Mouse (Mus musculus) telencephalon, adult 2 months (tissue): ENCODE measurements around the gene Epb41l4b.

Experiments
- DNase-seq: peaks from one replicate; pipeline ENCODE4 v3.0.0-alpha.2; 2011; ENCODE audit warnings: low read depth, low spot score

Gene Epb41l4b

GRCm38 (mm10) chr4:57016366-57017171 is 126.7 kb downstream of the Epb41l4b start:
- no peak for DNase-seq

DNA sequence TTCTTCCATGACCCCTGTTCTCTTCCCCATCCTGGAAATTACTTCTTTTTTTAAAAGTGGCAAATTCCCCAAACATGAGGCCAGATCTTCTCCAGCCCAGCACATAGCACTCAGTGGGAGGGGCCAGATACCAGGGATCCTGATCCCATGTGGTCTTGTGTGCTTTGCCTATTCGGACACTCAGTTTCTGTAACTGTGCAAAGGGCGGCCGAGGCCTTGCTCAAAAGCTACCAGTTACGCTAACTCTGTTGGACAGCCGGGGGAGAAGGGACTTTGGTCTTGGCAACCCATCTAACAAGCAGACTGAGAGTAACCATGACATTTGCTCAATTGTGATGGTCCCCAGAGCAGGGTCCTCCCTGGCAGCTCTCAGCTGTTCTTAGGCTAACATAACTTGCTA is 128.2 kb downstream of the Epb41l4b start:
- DNase-seq = no peak

- no peak for DNase-seq
These were observed 131.7 kb downstream of the Epb41l4b start for GRCm38 (mm10) chr4:57011454-57012046.

- DNase-seq = no peak
These were observed 132.3 kb downstream of the Epb41l4b start for GRCm38 (mm10) chr4:57010919-57011318.

DNA sequence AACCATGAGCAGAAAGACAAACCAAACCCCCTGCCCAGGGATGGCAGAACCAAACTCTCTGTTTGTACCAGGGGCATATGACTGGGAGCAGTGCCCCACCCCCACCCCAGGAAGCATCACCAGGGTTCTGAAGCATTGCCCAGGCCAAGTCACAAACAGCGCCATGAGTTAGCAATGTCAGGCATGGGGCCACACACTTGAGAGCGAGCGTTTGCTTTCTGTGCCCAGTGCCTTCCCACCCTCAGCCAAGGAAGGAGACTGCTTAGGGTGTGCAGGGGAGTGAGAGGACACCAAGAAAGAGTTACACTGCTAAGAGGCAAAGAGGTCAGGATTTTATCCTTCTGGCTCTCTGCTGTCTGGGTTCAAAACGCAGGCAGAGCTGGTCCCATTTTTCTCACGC is 132.8 kb downstream of the Epb41l4b start:
- no peak for DNase-seq

- DNase-seq = no peak
These were observed 135.5 kb downstream of the Epb41l4b start for GRCm38 (mm10) chr4:57007717-57008116.

DNA sequence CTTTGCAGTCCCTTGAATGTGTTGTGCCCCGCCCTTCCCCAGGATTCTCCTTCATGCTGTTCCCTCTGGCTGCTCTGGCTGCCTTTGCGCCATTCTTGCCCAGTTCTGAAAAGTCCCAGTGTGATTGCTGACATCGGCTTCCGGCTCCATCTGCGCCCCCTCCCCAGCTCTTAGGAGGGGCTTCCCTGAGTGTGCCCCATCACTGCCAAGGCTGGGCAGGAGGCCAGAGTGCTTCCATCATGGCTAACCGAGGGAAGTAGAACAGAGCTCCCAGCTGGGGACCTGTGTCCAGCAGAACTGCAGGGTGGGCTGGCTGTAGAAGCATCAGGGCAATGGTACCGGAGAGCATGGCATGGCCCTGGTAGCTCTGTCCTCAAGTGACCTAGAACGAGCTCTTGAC is 138.2 kb downstream of the Epb41l4b start:
- DNase-seq = no peak

DNA sequence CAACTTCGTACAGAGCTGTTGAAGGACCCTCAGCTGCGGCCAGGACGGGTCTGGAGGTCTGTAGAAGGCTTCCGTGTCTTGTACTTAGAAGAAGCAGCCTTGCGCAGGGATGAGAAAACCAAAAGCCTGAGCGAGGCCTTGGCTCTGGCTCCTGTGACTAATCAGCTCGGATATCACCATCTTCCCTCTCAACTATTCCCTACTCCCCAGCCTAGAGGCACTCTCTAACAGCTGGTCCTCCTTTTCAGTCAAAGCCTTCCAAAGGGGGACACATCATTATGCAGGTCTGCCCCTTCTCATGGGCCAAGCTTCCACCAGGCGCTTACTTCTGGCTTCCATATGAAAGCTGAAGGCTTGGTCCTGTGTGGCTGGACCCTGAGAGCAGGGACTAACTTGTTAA is 139.4 kb downstream of the Epb41l4b start:
- no peak for DNase-seq

GRCm38 (mm10) chr4:57002751-57003150 is 140.5 kb downstream of the Epb41l4b start:
- no peak for DNase-seq

DNA sequence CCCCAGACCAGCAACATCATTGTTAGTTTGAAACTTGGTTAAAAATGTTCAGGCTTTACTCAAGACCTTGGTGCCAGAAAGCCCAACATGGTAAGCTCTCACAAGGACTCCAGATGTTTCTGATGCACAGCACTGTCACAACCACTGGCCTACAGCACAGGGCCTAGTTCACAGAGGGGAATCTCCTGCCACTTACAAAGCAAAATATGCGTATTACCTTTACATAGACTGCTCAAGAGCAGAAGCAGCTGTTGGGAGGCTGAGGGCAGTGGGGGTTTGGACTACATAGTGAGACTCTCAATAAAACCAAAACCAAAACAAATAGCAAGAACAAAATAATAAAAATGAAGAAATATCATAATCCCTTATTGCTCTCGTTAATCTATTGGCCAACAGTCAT is 141.8 kb downstream of the Epb41l4b start:
- no peak for DNase-seq

DNA sequence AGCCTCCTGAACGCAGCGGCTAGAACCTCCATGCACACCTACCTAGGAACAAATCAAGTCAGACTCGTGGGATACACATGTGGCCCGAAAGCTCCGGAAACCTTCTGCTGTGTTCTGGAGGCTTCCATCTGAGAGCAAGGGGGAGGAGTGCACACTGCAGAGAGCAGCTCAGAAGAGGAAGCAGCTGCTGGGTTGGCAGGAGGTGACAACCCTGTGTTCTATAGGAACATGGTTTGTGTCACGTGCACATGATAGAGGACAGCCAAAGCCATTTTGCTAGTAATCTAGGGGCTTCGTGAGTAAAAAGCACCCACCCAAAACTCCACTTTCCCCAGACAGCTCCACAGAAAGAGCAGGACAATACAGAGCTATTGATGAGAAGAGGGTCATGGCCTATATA is 149.9 kb downstream of the Epb41l4b start:
- DNase-seq = no peak

DNA sequence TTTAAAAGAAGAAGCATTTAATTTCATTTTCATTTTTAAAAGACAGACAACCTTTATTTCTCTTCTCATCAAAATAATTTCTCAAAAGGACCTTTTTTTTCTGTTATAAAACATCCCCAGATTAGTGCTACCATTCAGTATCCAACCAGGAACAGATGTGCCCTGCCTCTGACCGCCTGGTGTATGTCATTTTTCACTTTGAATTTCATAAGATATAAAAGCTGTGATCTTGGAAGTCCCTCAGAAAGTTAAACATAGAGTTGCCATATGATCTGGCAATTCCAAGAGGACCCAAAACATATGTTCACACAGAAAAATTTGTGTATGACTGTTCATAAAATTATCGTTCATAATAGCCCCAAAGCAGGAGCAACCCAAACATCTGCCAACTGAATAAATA is 151.3 kb downstream of the Epb41l4b start:
- DNase-seq = no peak

DNA sequence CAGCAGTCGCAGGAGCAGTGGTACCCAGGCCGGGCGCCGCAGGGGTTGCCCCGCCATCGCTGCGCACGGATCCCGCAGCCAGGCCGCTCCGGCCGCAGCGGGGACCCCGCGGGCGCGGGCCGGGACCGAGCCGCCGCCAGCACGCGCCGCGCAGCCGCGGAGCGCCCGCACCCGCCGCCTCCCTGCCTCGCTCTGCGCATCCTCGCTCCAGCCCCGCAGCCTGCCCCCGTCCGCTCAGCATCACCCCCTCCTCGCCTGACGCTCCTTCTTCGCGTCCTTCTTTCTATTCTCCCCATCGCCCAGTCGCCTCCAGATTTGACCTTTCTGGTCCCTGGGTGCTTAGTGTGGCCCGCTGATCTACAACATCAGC is 153.0 kb downstream of the Epb41l4b start, which contains the start of gene Frrs1l:
Gene Frrs1l, minus strand, starts transcription at position 177 of the 370 bp plus-strand sequence.
- no peak for DNase-seq

DNA sequence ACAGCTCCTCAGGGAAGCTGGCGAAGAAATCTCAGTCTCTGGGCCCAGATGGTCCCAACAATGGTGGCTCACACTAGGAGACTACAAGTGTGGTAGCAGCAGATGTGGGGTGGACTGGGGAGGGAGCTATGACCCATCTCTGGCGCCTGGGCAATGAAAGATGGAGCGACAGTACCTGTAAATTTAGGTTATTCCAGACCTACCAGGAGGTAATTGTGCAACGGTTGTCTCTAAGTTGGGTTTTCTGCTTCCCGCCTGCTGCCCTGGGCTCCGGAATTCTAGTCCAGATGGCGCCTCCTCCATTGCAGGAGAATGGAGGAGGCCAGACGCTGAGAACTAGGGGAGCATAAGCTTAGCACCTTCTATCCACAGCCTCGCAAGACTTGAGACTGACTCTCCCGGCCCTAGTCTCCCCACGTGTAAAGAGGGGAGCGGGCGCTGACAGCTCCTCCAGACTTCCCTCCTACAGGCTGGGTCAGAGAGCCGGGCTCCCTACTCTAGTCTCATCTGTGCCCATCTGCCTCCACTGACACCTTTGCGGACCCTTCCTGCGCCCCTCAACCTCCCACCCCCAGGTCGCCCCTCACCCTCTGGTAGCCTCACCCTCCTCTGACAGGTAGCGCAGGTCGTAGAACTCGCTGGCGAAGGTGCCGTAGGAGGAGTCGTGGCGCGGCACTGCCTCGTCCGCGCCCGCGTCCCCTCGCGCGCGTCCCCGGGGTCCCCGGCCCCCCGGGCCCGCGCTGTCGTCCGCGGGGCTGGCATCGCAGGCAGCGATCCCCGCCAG is 153.6 kb downstream of the Epb41l4b start:
- peak; percentile 74 for DNase-seq

DNA sequence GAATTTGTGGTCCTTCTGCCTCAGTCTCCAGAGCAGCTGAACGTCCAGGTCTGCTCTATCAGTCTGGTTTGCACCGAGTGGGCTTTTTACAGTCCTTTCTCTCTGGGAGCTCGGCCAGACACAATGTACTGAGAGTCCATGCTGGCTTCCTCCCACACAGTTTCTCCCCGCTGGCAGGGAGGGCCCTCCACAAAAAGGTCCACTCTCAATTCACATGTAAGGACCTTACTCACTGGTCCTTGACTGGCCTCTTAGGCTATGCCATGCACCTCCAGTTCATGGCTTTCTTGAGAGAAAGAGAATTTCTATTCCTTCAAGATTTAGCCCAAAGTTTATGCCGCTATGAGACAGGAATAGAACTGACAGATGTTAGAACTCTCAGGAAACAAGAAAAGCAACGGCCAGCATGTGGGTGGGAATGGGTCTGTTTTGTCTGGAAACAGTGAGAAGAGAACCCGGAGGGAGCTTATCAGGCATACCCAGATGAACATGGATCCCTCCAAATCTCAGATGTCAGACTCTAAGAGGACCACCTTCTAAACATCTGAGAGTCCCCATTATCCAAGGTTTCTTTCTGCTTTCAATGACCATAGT is 177.6 kb downstream of the Epb41l4b start:
- peak; percentile 83 for DNase-seq

- peak; percentile 74 for DNase-seq
These were observed 179.6 kb downstream of the Epb41l4b start for GRCm38 (mm10) chr4:56963687-56964086.

DNA sequence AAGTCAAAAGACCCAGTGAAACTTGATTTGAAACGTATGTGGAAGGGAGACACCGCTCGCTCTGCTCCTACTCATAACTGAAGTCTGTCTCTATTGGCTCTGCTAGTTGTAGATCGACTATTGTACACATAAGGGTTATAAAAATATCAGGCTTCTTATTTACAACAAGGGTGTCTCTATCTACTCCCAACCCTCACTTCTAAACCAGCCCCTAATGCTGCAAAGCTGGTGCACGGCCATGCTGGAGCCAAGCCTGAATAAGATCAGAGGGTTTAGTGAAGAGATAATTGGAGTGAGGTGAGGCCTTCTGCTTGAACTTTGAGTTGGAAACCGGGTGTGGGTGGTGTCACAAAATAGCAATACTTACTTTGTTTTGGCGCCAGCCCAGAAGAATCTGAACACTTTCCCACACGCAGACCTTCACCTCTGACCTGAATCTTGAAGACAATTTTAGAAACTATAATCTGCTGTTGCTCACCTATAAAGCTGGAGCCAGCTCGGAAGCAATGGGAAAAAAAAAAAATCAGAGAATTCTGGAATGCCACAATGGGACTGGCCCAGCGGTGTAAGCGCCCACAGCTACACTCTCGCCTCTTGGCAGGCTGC is 181.8 kb downstream of the Epb41l4b start:
- DNase-seq = no peak

- no peak for DNase-seq
These were observed 185.7 kb downstream of the Epb41l4b start for GRCm38 (mm10) chr4:56957518-56957917.

- no peak for DNase-seq
These were observed 190.0 kb downstream of the Epb41l4b start for GRCm38 (mm10) chr4:56953235-56953634.

DNA sequence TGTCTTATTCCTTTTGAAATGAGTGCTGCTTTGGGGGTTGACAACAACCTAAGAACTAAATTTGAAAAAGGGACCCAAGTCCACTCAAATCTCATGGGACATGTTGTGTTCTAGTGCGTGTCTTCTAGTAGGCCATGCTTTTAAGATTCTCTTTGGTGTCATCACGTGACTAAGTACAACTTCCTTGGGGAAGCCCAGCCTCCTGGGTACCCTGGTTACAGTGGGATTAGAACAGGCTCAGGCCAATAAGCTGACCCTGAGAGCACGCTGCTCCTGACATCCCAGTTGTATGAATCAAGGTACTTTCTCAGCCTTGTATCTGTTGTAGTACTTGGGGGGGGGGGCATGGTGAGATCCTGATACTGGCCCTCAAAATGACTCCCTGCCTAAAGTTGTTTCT is 191.5 kb downstream of the Epb41l4b start:
- no peak for DNase-seq

DNA sequence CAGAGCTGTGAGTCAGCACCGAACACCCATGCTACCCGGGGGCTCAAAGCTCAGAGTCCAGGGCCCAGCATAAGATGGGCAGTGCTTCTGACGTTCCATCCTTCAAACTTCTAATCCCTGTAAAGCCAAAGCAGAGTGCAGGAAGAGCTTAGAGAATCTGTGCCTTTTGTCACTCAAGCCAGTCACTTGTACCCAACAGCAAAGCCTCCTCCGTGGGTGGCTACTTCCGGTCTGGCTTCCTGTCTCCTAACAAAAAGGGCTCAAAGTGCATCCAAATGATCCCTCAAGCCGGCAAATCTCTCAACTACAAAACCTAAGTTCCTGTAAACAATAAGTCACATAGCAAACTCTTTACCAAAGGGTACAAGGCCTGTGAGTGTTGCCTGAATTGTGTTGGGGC is 193.7 kb downstream of the Epb41l4b start:
- DNase-seq = no peak
